Mouse (Mus musculus) lung, adult 2 months (tissue): ENCODE data around the gene Crat. TPM values are rescaled to one million over a fixed set of nuclear protein-coding genes. Genes with fewer than 3 reads are reported as not detected.

Experiments
- DNase-seq: peaks from one replicate; pipeline ENCODE4 v3.0.0; 2022
- H3K4me1 ChIP-seq: fragments of 200-500 bp; 2 replicates; pipeline ENCODE4 v1.6.1; 2011; ENCODE audit warnings: low read length; ENCODE audit not compliant: control insufficient read depth, insufficient read depth
- H3K4me3 ChIP-seq: fragments of 200-500 bp; replicated peaks from 2 replicates; pipeline ENCODE3; 2011; ENCODE audit warnings: low read depth, mild to moderate bottlenecking, control low read depth, low read length; ENCODE audit errors: extremely low read depth
- CTCF ChIP-seq: fragments of 200-500 bp; IDR thresholded peaks from 2 replicates; pipeline ENCODE4 v1.5.1; 2011; ENCODE audit warnings: mild to moderate bottlenecking, low read length, control low read depth; ENCODE audit not compliant: insufficient read depth
- POLR2A ChIP-seq: fragments of 200-500 bp; IDR thresholded peaks from 2 replicates; pipeline ENCODE4 v1.6.1; 2011; ENCODE audit warnings: low read depth, mild to moderate bottlenecking, control low read depth, low read length, borderline replicate concordance; ENCODE audit errors: extremely low read depth
- WGBS: fragments of 180-500 bp; shearing (Covaris S2); methylation state at CpG from one replicate; pipeline ENCODE4 v1.1.7; 2018; 5-methylcytosine and 5-hydroxymethylcytosine counted together
- polyA plus RNA-seq: library from polyadenylated mRNA; depleted of rRNA; stranded (reverse); fragments of >200 nt; gene quantifications from 2 replicates; pipeline ENCODE4 v1.2.3, GENCODE M21; 2012; rRNA removed

Crat gene
- polyA plus RNA-seq, 1 experiment, result 103 TPM

DNA sequence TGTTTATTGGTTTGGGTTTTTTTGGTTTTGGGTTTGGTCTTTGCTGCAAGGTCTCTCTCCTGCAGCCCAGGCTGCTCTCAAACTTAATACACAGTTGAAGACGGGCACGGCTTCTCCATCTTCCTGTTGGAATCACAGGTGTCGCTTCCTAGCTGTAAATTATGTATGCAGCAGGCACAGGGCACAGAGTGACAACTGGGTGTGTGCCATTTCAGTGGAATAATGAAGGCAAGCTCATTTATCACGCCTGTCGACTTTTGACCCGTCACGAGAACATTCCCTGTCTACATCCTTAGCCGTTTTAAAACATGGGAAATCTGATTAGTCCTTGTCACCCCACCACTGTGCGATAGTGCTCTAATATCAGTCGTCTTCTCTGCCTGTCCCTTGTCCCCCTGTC is 55.0 kb downstream of the Crat start:
- H3K4me3 ChIP-seq, result no peak overlapping the region
- DNase-seq, result no peak
- WGBS, result 67% methylated on average over 10 of the region's 10 CpGs
- TF ChIP-seq POLR2A, result no peak
- TF ChIP-seq CTCF, result no peak
- peaks cover 16% of the 10 kb centered on the region for H3K4me1 ChIP-seq

DNA sequence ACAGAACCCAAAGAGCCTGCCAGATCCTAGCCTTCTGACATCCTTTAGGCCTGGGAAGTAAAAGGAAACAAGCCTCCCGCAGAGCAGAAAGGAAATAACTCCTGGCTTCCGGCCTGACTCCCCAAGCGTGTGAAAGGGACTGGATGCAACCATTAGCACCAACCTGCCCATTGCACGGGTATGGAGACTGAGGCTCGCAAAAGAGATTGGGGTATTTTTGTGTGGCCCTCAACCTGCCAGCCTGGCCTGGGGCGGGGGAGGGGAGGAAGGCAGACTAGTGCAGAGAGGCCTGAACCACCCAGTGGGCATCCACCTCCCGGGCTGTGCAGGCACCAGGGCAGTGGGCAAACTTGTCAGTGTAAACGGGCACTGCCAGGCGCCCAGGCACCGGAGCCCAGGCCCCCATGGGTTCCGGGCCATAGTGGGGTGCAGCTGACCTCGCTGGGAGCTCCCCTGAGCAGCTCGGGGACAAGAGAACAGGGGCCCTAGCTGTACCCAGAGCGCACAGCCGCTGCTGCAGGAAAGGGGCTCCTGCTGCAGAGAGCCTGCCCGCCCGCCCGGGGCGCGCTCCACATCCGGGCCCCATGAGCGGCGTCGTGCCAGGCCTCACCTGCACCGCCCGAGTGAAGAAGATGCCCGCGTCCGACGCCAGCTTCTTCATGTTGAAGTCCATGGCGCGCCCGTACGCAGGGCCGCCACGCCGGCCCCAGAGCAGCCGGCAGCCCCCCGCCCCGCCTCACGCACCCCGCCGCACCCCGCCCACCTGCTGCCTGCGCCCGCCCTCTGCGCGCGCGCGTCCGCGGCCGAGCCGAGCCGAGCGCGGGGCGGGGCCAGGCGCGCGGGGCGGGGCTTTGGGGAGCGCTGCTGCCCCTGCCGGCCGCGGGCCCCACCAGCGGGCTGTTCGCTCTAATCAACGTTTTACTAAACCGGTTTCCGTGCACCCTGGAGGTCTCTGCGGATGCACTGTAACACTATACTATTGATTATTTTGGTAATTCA is 56.8 kb downstream of the Crat start, which contains the start of gene Sh3glb2:
TSS of gene Sh3glb2 (minus strand) at position 805 of the 999 bp plus-strand sequence.
- TF ChIP-seq CTCF (0 out of 2 replicates have a peak, but pooled peaks have one; percentile 10), POLR2A (no peak)
- peaks cover 16% of the 10 kb centered on the region for H3K4me1 ChIP-seq
- WGBS, result under 1% methylated on average over 73 of the region's 73 CpGs
- DNase-seq, result peak; percentile 80
- H3K4me3 ChIP-seq, result peak within 1 kb of the TSS; percentile 84

DNA sequence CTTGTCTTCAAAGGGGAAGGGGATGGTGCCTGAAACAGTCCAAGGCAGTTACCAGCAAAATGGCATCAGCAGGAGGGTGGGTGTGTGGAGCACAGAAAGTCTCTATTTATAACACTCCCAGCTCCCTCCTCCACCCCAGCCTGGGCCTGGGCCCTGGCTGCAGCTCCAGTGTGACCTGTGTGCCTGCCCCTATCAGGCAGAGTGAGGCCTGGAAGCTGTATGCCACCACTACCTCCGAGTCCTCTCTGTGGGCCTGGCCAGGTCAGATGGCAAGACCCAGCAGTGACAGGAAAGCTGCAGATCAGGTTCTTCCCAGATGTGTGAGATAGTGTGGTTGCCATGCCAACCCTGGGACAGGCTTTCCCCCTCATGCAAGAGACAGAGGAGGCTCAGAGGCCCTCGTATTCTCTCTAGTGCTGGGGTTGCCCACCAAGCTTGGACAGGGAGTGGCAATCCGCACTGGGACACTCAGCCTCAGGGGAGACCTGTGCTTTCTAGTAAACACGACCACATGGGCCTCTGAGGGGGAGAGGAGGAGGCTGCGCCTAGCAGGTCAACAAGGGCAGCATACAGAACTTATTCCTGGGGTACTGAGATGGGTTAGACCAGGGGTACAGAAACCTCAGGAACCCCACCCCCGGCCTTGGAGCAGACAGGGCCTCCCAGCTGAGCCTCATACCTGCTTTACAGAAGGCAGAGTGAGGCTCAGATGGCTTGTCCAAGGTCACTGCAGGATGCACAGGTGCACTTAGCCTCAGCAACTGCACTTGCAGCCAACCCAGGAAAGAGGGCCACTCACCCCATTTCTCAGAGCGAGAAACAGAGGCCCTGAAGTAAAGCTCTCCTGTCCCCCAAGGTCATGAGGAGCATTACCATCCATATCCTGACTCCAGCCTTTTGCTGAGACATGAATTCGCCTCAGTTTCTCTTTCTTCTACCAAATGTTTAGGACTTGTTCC is 57.8 kb downstream of the Crat start:
- Histone ChIP-seq H3K4me3 (no peak overlapping the region), H3K4me1 (peaks cover 16% of the 10 kb centered on the region)
- TF ChIP-seq POLR2A, result no peak
- TF ChIP-seq CTCF, result no peak
- no peak for DNase-seq
- WGBS, result 43% methylated on average over 8 of the region's 8 CpGs

DNA sequence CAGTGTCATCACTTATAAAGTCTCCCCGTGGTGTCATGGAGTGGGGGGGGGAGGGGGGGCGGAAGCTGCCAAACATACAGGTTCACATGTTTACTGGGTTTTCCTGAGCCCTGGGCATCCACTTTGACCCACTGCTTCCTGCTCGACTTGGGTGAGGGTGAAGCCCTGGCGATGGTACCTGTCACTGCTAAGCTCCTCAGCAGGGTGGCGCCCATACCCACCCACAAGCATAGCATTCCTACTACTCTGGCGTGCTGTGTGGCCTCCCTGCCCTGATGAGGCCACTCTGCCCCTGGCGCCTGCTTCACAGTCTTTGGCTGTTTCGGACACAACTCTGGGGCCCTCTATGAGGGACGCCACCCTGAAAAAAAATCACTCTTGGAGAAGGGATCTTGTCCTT is 58.7 kb downstream of the Crat start:
- peaks cover 16% of the 10 kb centered on the region for H3K4me1 ChIP-seq
- WGBS, result 52% methylated on average over 9 of the region's 9 CpGs
- no peak for DNase-seq
- no peak for TF ChIP-seq POLR2A
- no peak for TF ChIP-seq CTCF
- no peak overlapping the region for H3K4me3 ChIP-seq

DNA sequence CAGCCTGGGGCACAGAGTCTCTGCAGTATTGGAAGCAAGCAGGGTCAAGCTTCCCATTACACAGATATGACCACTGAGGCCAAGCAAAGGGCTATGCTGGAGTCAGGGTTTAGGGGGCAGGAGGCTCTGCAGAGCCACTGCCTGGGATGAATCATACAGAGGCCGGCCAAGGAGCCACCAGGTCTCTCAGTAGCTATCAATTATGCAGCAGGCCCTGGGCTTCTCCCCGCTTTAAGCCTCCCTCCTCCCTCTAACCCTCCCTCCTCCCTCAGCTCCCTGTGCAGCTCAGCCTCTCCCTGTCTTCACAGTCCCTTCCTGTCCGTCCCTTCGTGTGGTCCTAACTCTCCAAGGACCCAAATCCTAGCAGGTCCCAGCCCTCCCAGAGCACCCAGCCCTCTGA is 59.3 kb downstream of the Crat start:
- no peak for TF ChIP-seq CTCF
- TF ChIP-seq POLR2A, result no peak
- Histone ChIP-seq H3K4me1 (peaks cover 16% of the 10 kb centered on the region), H3K4me3 (no peak overlapping the region)
- no peak for DNase-seq
- WGBS, result 49% methylated on average over 4 of the region's 4 CpGs

DNA sequence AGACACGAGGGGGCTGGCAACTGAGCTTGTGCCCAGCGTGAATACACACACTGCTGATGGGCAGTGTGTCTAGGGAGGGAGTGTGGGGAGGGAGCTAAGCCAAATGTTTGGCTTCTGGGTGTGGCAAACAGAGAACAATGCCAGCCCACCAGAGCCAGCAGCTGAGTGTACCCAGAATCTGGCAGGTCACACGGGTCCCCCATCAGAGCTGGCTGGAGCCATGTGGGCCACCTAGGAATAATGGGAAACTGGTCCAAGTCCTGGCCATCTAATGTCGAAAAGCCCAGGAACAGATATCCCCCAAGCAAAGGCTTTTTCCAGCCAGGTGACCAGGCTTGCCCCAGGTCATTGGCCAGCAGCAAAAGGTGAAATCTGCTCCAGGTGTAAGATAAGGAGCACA is 59.8 kb downstream of the Crat start:
- no peak overlapping the region for H3K4me3 ChIP-seq
- DNase-seq, result no peak
- H3K4me1 ChIP-seq, result peaks cover 16% of the 10 kb centered on the region
- 29% methylated on average over 4 of the region's 4 CpGs for WGBS
- no peak for TF ChIP-seq CTCF
- no peak for TF ChIP-seq POLR2A

DNA sequence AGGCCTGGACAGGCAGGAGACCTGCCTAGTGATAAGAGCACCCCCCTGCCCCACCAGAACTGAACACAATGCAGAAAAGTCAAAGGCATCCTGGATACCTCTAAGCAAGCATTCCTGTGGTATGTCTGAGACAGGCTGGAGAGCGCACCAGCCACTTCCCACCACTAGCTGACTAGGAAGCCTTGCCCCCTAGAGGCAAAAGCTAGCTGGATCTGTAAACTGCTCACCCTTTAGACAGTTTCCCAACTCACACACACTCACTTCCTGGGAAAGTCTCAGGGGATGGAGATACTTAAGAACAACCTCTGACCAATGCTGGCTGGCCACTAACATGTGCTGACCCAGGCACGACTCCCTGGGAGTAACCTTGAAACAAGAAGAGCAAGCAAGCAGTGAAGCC is 64.5 kb downstream of the Crat start:
- H3K4me1 ChIP-seq, result peaks cover 2% of the 10 kb centered on the region; the same call in 1 of the 2 replicates
- 59% methylated on average over 2 of the region's 2 CpGs for WGBS
- no peak overlapping the region for H3K4me3 ChIP-seq
- no peak for DNase-seq
- TF ChIP-seq POLR2A (no peak), CTCF (no peak)

Other genes starting within 250 kb of the Crat start
- 58.1 and 87.9 TPM in 2 replicates for gene Endog, start 244.3 kb downstream of the Crat start, polyA plus RNA-seq
- gene Spout1, start 237.4 kb downstream of the Crat start, polyA plus RNA-seq, result 18.3 and 18.8 TPM in 2 replicates
- 23.5 and 51.9 TPM in 2 replicates for gene Kyat1, start 210.0 kb downstream of the Crat start, polyA plus RNA-seq
- gene Lrrc8a, start 178.1 kb downstream of the Crat start, polyA plus RNA-seq, result 56.5 and 66.7 TPM in 2 replicates
- gene Gm28035, start 175.2 kb downstream of the Crat start, polyA plus RNA-seq, result 11.6 and 18.8 TPM in 2 replicates
- gene Phyhd1, start 149.6 kb downstream of the Crat start, polyA plus RNA-seq, result 16.0 and 23.9 TPM in 2 replicates
- gene Gm28038, start 134.8 kb downstream of the Crat start, polyA plus RNA-seq, result not detected in 2 replicates
- 21.1 and 22.2 TPM in 2 replicates for gene Dolk, start 129.5 kb downstream of the Crat start, polyA plus RNA-seq
- gene Nup188, start 129.4 kb downstream of the Crat start, polyA plus RNA-seq, result 27.3 and 28.1 TPM in 2 replicates
- 132 and 136 TPM in 2 replicates for gene Sh3glb2, start 56.5 kb downstream of the Crat start, polyA plus RNA-seq
- 28.2 and 36.1 TPM in 2 replicates for gene Miga2, start 51.6 kb downstream of the Crat start, polyA plus RNA-seq
- gene Dolpp1, start 23.6 kb downstream of the Crat start, polyA plus RNA-seq, result 49.1 and 55.6 TPM in 2 replicates
- 131 and 136 TPM in 2 replicates for gene Ptpa, start 226 bp upstream of the Crat start, polyA plus RNA-seq
- gene Ier5l, start 58.4 kb upstream of the Crat start, polyA plus RNA-seq, result 12.6 and 22.5 TPM in 2 replicates
- gene Cstad, start 179.2 kb upstream of the Crat start, polyA plus RNA-seq, result 0.69 and 1.6 TPM in 2 replicates